Mouse (Mus musculus): ENCODE results near the gene Best1.
"Not testable (repeated sequence)": the region's sequence is repeated elsewhere in the genome, so short reads cannot be mapped to it uniquely, and the experiment has no call there.

The Best1 gene

DNA sequence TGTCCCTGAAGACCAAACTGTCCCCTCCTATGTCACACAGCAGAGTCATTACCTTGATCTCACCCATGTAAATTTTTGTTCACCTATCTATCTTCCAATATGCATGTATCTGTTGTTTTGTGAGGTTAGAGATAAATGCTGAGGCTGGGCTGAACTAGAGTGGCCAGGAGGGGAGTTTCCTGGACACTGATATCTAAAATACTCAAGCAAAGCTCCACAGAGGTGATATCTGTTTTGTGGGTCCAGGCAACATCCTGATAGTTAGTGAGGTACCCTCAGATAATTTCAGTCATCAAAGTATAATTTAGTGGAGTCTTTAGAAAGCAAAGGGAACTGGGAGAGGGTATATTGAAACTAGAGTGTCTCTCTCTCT, 11.6 kb downstream of the Best1 start:
- no peak for DNase-seq (ENCODE audit: low spot score)

DNA sequence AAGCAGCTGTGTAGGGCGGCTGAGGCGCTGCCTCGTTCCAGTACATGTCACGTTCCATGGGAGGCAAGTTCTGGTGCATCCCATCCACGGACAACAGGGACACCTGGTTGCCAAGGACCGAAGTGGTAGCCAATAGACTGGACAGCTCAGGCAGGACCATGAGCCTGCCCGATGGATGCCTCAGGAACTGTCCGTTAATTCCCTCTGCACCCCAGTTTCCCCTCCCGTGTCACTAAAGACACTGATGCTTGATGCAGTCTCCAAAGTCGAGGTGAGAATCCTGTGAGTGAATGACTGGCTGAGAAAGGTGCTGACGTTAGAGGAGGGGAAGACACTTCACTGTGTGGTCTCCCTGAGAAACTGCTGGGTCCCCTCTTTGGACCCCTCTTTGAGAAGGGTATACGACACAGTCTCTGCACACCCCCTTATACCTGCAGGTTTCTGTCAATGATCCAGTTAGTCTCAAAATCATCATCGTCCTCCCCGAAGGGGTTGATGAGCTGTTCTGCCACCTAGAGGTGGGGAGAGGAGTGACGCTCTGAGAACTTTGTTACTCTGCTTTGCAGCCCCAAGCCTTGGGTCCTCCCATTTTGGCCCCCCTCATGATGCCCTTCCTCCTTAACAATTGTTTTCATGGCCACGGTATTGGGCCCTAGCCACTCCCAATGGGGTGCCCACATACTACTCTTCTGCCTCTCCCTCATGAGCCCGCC, 12.1 kb downstream of the Best1 start:
- DNase-seq (ENCODE audit: low spot score) = no peak

DNA sequence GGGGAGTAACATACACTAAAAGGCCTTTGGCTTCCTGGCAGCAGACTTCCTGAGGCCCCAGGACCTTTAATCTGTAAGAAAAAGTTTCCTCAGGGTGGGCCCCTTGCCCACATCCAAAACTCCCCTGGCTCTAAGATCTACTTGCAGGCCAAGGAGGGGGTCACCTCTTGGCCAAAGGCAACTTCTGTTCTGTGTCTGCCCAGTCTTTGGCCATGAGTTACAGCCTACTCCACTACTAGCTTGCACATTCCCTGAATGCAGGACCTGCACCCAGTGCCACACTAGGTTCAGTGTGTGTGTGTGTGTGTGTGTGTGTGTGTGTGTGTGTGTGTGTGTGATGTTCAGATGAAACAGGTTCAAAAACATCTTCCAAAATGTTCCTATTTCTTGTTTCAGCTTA, 13.8 kb downstream of the Best1 start:
- no peak for DNase-seq (ENCODE audit: low spot score)

DNA sequence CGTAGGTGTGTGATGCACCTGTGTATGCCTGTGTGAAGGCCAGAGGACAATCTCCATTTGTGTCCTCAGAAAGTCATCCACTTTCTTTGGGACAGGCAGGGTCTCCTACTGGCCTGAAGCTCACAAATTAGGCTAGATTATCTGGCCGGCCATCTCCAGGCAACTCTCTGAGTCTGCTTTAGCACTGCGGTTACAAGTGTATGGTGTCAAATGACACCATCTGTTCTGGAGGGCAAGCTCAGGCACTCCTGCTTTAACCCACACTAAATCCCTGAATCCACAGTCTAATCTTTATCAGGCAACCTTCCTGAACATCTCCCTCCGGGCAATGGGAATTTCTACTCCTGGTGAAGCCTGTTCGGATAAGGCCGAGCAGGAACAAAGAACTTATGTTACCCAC, 14.2 kb downstream of the Best1 start:
- DNase-seq (ENCODE audit: low spot score) = no peak

DNA sequence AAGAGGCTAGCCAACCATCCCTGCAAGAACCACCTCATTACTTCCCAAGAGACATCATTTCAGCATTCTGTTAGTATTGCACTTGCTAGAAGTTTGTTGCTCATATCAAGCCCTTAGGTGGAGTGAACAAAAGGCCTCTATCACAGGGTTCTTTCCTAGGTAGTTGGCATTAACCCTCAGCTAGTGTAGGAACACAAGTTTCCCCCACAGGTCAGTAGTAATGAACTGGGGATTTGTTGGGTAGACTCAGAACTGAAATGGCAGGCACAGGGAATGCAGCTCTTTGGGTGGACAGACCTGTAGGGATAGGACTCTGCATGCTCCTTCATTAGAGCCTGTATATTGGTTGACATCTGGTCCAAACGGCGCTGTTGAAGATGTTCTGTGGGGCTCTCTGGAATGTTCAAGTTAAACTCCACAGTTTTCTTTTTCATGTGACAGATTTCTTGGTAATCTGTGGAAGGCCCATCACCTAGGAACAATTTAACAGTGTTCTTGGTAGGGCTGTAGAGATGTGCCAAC, 15.5 kb downstream of the Best1 start:
- no peak for DNase-seq (ENCODE audit: low spot score)

DNA sequence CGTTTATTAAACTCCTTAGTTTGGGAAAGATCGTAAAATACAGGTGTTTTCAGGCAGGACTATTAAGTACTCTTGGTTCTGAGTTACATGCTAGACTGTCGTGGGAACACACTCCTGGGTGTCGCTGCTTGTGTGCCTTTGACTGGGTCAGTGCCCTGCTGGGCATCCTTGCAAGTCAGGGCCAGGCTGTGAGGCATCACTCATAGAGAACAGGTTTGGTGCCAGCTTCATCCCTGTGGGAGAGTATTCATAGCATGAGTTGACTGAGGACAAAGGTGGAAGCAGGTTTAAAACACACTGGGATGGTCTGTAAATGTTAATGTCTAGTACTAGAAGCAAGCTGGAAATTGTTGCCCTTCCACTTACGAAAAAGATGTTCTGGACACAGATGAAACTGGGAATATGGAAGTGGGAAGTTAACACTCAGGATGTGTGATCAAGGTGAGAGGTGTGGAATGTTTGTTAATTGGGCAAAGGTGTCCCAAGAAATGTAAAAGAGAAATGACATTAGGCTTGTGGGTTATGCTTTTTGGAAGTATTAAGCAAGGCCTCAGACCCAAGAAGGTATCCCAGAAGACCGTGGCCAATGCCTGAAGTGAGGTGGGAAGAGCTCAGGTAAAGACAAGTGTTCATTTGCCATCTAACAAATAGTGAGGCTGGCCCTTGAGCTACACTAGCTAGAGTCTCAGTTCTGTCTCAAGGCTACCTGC, 16.1 kb downstream of the Best1 start:
- DNase-seq (ENCODE audit: low spot score) = no peak

DNA sequence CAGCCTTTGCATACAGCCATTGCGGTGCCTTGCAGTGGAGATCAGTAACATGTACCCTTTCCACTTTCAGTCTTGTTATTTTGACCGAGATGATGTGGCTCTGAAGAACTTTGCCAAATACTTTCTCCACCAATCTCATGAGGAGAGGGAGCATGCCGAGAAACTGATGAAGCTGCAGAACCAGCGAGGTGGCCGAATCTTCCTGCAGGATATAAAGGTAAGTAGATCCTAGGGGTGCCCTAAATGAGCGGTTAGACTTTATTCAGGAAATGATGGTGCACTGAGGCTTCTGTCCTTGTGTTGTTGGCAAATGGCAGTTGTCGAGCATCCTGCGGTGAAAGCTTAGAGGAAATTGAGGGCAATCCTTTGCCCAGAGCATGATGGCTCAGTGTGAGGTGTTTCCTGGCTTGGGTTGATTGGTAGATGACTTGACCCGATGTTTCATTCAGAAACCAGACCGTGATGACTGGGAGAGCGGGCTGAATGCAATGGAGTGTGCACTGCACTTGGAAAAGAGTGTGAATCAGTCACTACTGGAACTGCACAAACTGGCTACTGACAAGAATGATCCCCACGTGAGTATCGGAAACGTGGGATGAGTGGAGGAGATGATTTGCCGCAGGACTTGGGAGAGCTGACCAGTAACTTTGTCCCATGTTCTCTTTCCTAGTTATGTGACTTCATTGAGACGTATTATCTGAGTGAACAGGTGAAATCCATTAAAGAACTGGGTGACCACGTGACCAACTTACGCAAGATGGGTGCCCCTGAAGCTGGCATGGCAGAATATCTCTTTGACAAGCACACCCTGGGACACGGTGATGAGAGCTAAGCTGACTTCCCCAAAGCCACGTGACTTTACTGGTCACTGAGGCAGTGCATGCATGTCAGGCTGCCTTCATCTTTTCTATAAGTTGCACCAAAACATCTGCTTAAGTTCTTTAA, 17.1 kb downstream of the Best1 start:
- no peak for DNase-seq (ENCODE audit: low spot score)

DNA sequence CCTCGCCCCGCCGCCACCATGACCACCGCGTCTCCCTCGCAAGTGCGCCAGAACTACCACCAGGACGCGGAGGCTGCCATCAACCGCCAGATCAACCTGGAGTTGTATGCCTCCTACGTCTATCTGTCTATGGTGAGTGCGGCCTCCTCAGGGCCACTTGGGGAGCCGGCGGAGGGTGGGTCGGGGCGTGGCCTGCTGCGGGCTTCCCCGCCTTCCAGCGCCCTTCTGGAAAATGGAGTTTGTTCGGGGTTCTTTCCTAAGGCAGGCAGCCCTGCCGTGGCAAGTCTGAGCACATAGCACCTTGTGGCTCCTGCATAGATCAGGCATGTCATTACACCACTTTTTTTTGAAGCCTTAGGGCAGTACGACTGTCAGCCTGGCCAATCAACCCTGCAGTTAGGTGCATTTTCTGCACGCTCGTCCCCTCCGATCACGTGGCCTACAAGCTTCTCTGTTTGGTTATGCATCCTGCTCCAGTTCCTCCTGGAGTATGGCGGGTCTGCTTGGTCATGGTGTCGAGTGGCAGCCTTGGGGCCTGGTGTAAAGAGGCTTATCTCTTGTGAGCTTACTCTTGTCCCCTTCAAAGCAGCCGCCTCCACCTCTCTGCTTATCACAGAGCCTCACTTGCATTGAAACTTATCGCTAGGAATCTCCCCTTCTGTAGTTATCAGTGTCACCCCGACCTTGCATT, 18.4 kb downstream of the Best1 start:
- peak; percentile 71 for DNase-seq (ENCODE audit: low spot score)

DNA sequence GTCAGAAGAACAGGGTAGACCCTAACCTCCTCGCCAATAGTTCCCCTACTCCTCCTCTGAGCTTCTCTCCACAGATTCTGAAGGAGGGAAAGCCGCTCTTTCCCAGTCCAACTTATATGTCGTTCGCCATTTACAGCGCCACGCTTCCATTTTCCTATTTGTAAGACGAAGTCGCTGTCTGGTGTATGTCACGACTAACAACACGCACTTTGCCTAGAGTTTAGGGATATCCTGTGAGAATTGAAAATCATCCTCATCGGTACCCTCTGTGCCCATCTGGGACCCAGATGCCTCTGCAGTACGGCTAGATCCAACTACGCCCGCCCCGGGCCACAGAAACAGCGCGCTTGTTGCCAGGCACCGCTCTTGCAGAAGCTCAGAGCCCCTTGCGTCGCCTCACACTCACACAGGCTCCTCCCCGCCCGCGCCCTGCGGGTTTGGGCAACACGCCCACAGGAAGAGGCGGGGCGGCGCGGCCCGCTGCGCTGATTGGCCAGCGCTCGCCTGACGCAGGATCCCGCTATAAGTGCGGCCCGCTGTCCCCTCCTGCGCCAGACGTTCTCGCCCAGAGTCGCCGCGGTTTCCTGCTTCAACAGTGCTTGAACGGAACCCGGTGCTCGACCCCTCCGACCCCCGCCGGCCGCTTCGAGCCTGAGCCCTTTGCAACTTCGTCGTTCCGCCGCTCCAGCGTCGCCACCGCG, 19.1 kb downstream of the Best1 start:
- peak; percentile 98 for DNase-seq (ENCODE audit: low spot score)

DNA sequence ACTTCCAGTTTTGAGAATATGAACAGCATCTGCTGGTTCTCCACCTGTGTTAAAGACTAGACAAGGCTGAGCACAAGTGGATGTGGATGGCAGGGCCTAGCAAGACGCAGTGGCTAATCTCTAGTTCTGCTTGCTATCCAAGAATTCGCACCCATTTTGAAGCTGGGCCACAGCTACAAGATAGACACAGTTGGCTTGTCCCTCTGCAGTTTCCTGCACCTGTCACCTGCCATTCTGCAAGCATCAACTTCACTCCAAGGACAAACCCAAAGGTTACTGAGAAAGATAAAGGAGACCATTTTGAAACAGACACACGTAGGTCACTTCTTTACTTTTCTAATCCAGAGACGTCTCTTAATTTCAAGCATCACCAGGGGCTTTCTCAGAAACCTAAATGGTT, 19.8 kb downstream of the Best1 start:
- DNase-seq (ENCODE audit: low spot score) = no peak

DNA sequence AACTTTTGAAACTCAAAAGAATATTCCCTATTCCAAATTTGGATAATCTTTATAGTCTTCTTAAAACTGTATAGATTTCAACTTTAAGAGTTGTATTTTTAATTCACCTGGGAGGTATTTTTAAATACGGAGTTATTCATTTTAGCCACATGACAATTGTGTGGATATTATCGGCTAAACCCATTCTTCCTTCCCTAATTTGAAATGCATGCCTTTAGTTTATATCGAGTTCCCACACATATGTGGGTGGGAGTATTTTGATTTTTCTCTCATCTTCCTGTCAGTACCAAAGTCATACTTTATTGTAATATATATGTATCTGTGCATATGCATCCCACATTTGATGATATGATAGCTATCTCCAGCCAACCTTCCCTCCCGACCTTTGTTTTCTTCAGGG, 21.2 kb downstream of the Best1 start, which contains the start of gene Fth1:
Fth1 (plus strand) TSS at position 341 of the 400 bp plus-strand sequence.
- DNase-seq (ENCODE audit: low spot score) = no peak

DNA sequence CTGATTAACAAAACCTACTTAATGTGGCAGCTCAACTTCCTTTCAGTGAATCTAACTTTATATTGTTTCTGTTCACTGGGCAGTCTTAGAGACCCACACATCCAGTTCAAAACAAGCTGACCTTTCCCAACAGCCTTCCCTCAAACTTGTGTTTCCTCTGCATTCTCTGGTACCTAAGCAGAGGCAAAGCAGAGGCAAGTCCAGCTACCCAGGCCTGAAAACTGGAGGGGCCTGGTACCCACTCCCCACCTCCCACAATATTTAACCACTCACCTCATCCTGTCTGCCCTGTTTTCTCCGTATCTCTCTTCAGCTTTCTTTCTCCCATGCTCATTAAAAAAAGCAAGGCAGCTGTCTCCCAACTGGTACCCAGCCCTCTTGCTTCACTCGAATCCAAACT, 22.3 kb downstream of the Best1 start:
- no peak for DNase-seq (ENCODE audit: low spot score)

DNA sequence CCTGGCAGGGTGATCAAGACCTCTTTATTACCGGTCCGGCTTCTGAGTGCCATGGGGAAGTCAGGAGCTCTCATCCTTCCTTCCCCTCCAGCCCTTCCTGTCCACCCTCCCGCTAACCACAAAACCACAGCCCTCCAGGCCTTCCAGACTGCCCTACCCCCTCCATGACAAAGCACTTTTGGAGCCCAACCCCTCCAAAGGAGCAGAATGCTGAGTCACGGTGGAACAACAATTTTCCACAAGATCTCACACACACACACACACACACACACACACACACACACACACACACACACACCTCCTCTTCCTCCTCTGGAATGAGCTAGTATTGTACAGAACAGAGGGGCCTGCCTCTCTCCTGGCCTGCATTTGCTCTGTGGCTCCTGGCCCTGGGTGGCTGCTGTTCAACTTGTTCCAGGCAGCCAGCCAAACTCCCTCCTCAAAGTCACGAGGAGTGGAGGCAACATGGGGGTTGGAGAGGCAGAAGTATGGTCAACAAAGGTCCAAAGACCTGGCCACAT, 22.9 kb downstream of the Best1 start:
- peak; percentile 67 for DNase-seq (ENCODE audit: low spot score)

DNA sequence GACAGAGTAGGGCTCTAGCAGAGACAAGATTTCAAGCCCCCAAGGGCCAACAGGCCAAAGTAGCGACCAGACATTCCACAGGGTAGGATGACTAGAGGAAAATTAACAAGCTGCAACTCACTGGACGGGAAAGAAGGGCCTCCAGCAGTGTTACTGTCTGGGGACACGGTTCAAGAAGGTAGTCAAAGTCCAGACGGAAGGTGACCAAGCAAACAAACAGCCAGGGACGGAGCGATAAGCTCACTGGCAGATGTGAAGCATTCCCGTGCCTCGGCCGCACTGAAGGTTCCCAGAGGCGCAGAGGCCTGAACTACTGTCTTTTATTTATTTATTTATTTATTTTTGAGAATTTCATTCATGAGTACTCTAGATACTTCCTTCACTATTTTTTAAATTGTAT, 24.3 kb downstream of the Best1 start:
- DNase-seq (ENCODE audit: low spot score) = no peak

DNA sequence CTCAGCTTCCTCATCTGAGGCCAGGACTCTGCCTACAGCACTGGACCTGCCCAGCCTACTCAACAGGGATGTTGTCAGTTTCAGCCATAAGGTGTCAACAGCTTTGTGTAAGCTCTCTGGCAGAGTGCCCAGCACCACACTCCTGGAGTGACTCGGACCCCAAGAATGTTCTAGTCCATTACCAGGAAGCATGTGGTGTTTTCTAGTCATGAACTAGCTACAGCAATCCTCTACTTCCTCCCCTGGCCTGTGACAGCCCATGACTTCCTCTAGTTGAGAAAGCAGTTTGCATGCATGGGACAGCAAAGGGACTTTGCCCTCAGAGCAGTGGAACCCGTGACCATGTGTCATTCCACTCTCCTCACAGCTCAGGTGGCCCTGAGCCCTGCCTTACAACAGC, 26.6 kb downstream of the Best1 start:
- DNase-seq (ENCODE audit: low spot score) = not testable (repeated sequence)

DNA sequence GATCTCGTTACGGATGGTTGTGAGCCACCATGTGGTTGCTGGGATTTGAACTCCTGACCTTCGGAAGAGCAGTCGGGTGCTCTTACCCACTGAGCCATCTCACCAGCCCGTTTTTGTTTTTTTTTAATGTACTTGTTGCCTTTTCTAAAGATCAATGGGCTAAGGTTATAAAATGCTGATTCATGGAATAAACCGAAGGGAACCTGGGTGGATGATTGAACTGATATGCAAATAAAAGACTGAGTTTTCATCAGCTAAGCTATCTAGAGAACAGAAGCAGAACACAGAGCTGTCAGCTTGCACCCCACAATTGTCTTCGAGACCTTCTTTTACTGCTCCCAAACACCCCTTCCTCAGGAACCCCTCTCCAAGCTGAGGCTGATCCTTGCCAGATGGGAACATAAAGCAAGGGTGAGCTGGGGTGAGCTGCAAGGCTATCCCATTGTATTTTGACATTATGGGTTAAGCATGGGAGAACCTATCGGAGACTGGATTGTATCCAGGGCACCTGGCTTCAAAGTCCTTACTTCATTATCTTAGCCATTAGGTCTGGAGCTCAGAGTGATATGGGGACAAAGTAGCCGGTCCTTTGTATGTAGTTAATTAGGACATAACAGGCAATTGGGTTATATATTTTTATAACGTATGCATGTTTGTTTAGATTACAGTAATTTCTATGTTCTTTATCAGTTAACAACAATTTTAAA, 33.2 kb downstream of the Best1 start:
- no peak for DNase-seq (ENCODE audit: low spot score)

DNA sequence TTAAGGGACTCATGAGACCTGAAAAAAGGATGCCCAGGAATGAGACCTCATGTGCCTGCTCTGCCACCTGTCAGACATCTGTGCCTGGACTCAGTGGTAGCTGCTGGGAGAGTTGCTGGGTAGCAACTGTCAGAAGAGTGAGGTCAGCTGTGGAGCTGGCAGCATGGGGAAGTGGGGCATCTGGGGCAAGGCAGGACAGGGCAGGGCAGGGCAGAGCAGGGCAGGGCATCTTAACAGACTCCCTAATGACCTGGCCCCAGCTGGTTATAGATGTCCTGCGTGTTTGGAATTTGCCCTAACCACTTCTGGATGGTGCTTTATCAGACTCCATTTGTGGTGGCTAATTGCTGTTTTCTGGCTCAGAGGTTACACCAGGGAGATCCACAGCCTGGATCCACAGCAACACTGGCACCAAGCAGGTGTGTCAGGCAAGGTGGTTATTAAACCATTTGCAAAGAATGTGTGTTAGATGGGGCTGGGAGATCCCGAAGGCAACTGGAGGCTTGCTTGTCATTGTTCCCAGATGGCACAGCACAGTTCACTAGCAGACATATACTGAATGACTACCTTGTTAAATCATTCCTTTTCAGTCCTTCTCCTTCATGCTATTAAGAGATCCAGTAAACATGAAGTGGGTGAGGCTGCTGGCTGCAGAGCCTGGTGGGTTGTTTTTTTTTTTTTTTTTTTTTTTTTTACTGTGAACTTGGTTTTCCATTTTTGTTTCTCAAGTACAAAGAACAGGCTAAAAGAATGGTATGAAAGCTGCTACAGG, 35.2 kb downstream of the Best1 start:
- DNase-seq (ENCODE audit: low spot score) = no peak

DNA sequence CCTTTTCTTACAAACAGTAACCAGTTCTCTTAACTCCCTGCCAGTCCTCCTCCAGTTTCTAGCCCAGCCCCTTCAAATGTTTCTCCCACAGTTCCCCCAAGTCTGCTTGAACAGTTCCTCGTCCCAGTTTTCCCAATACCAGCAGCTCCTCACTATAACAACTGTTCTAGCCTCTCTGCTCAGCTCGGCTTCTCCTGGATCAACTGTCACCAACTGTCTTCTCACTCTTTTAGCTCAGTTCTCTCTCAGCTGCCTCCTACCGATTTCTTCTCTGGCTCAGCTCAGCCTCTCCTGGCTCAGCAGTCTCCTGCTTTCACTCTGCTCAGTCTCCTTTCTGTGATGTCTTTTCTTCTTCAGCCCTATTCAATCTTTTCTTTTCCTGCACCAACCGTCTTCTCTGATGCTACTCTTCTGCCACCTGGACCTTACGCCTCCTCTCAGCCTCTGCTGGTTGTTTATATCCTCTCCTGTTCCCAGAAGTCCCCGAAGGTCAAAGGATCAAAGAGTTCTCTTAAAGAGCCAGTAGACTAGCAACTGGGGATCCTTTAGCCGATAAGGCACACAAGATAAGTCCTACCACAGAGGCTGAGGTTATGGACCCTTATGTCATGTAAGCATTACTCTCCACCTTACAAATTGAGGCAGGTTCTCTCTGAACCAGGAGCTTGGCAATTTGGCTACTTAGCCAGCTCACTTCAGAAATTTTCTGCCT, 37.1 kb downstream of the Best1 start:
- no peak for DNase-seq (ENCODE audit: low spot score)

DNA sequence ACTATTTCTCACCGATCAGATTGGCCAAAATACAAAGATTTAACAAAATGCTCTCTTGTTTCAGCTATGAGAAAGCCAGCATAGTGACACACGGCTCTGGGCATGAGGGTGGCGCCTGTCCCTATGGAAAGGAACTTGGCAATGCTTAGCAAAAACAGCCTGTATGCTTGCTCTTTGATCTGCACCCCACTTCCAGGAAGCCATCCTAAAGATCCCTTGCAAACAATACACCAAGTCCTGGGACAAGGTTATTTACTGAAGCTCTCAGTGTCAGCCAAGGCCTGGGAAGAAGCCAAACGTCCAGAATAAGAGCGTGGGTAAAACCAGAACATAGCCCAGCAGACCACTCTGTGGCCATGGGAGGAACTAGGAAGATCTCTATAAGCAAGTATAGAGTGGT, 40.7 kb downstream of the Best1 start:
- no peak for DNase-seq (ENCODE audit: low spot score)

Measured in spleen, adult 12 weeks (tissue).